Mouse (Mus musculus) olfactory bulb, adult 2 months (tissue): ENCODE measurements at regions not wholly inside any gene's neighbourhood (a gene's known extent, or its start where the extent isn't known, plus 50 kb on each side); places are given as distances from the start of the nearest gene placed in this dataset.

Source experiments
- CTCF ChIP-seq: fragments of 200-500 bp; IDR thresholded peaks from 2 replicates; pipeline ENCODE4 v1.5.1; 2012; ENCODE audit warnings: low read depth, mild to moderate bottlenecking, low read length, moderate library complexity; ENCODE audit not compliant: insufficient read depth
- POLR2A ChIP-seq: fragments of 200-500 bp; IDR thresholded peaks from 2 replicates; pipeline ENCODE4 v1.6.1; 2012; ENCODE audit warnings: mild to moderate bottlenecking, low read depth, low read length, moderate library complexity; ENCODE audit not compliant: insufficient read depth

DNA sequence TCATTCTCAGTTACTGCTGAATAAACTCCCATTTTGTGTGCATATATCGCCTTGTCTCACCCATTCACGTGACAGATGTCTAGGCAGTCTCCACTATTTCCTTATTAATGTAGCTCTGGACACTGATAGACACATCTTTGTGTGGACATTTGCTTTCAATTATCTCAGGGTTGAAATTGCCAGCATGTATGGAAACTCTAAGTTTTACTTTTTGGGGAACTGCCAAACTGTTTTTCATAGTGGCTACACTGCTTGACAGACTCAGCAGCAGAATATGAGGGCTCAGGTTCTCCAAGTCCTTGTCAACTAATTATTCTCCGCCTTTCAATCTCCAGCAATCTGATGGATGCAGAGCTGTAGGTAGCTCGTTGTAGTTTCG lies 117.0 kb upstream of the Frmd6 start:
- TF ChIP-seq CTCF (no peak), POLR2A (no peak)
